ENCODE assay signal across 8 mouse cellular contexts in genomic region chr4:155066834-155067522, GRCm38 (mm10). TPM values are rescaled to one million over a fixed set of nuclear protein-coding genes. Genes with fewer than 3 reads are reported as not detected.
DNase-seq lines count a peak whose midpoint lies in the region; ATAC-seq lines count a peak whose summit lies in the region.

TSS of gene Pex10 (plus strand) at chr4:155067016.

- peak within 1 kb of the TSS; percentile 94 for H3K4me2 ChIP-seq in intestine, embryonic 14.5 days (ENCODE audit: low read length)

- H3K4me3 ChIP-seq in intestine, embryonic 14.5 days (ENCODE audit: low read depth, low read length): peak within 1 kb of the TSS; percentile 58

- H3K27me3 ChIP-seq in intestine, embryonic 14.5 days (replicated peaks; ENCODE audit: control insufficient read depth, insufficient read depth, low read length): no peaks in the 10 kb centered on the region

- peak; percentile 84 for ATAC-seq in intestine, embryonic 14.5 days (replicated peaks; ENCODE audit: low FRiP score, low TSS enrichment, low read depth)

- H3K36me3 ChIP-seq in intestine, embryonic 14.5 days (ENCODE audit: control insufficient read depth, insufficient read depth, low read length): peaks cover 39% of the 10 kb centered on the region

- intact Hi-C loops in left cerebral cortex, postnatal 14 days (cut with DNase I): loop anchor here (1.0 kb wide), 3 partner anchors 86 to 189 kb away; no protein-coding TSS in a partner anchor

- peak within 1 kb of the TSS; percentile 62 for H3K27ac ChIP-seq in intestine, embryonic 14.5 days (ENCODE audit: low read depth)

- no peaks in the 10 kb centered on the region for H3K9me3 ChIP-seq in intestine, embryonic 14.5 days (ENCODE audit: control insufficient read depth, low read length)

- peaks cover 11% of the 10 kb centered on the region for H3K4me1 ChIP-seq in intestine, embryonic 14.5 days (replicated peaks; ENCODE audit: control insufficient read depth, insufficient read depth, low read length)

- under 1% methylated on average over 48 of the region's 48 CpGs for WGBS in intestine, embryonic 14.5 days

- peak; percentile 97 to 98 for DNase-seq in adrenal gland, adult 18-20 months (ENCODE audit: low spot score in 2 of 2)
- DNase-seq in embryo, embryonic 11 days: peak; percentile 99
- peak; percentile 97 for DNase-seq in gastrocnemius, postnatal 25 days
- peak; percentile 100 for DNase-seq in intestine, embryonic 14.5 days (ENCODE audit: low spot score)
- peak; percentile 96 to 97 for DNase-seq in left cerebral cortex, postnatal 14 days (ENCODE audit: low spot score in 2 of 2)
- DNase-seq in mesoderm, embryonic 11.5 days (ENCODE audit: low read depth, low spot score): peak; percentile 98
- peak; percentile 94 for DNase-seq in right cerebral cortex, postnatal 36 days (ENCODE audit: low spot score in 2 of 2)
- DNase-seq in yolk sac, embryonic 10.5 days (ENCODE audit: low spot score): peak; percentile 98

- peak within 1 kb of the TSS; percentile 76 for H3K9ac ChIP-seq in intestine, embryonic 14.5 days (ENCODE audit: low read length)

RNA-seq across cellular contexts. Expression of gene Pex10, which starts in this region (rescaled TPM):
- 10 to 100 TPM; 18.2 to 20.3 TPM for total RNA-seq in adrenal gland, adult 18-20 months (2021)
- 10 to 100 TPM; 11.3 to 14.6 TPM for total RNA-seq in gastrocnemius, postnatal 25 days (2021)
- polyA plus RNA-seq in intestine, embryonic 14.5 days (2014; fragmentation: Nextera tagmentation; extraction: Ambion mirVana): 6.5 and 8.9 TPM in 2 replicates
- total RNA-seq in left cerebral cortex, postnatal 14 days (2021): 10 to 100 TPM; 21.2 to 23.1 TPM

Comparison
In these comparisons a context has a peak if more than half of its experiments do, and no peak if none do; other contexts are left out.
1. Peak in every context shown above with its lines: DNase-seq, ATAC-seq, H3K4me3 ChIP-seq and H3K27ac ChIP-seq.